Mouse (Mus musculus) cerebellum, adult 9-10 months (tissue): ENCODE measurements around the gene Olfr654.

Experiments used
- DNase-seq: peaks from one replicate; pipeline ENCODE4 v3.0.0; 2022

Gene Olfr654

DNA sequence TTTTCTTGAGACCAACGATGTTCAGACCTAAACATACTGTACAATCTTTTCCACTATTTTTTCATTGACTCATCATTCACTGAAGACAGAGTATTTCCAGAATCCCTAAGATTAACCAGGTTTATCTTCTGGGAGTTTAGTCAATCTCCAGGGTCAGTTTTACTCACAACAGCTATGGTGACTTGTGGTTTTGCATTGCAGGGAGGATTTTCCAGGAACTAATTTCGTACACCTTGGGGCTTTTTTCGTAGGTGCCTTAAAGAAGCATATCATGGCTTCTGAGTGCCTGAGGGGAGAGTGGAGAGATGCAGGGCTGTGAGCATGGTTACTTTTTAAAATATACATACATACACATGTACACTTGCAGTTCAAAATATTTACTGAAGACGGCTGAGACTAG is at the start of gene Olfr654:
Olfr654 (plus strand) TSS at position 301 of the 400 bp plus-strand sequence.
- DNase-seq: no peak

- DNase-seq: no peak
These were observed 37.0 kb upstream of the Olfr654 start, which contains the start of gene Olfr651 for GRCm38 (mm10) chr7:104549833-104550232. Gene Olfr651, plus strand, starts transcription at chr7:104550133.

DNA sequence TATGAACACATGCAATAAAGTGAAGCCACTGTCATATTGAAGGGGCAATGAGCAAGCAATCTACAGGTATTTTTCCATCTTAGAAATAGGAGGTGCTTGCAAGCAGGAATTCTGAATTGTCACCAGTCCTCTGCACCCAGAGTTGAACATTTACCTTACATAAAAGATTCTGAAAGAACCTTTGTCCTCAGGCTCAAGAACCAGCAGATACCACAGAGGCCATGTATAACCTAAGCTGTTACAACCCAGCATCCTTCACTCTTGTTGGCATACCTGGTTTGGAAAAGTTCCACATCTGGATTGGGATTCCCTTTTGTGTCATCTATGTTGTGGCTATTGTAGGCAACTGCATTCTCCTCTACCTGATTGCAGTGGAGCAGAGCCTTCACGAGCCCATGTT is 34.1 kb upstream of the Olfr654 start:
- no peak for DNase-seq

GRCm38 (mm10) chr7:104560601-104561000 is 26.2 kb upstream of the Olfr654 start, which contains the start of gene Olfr652:
Gene Olfr652, plus strand, starts transcription at chr7:104560901.
- DNase-seq: no peak

- no peak for DNase-seq
These were observed 9.8 kb upstream of the Olfr654 start, which contains the start of gene Olfr653 for GRCm38 (mm10) chr7:104577014-104577413. Gene Olfr653, plus strand, starts transcription at chr7:104577314.

- no peak for DNase-seq
These were observed 6.0 kb upstream of the Olfr654 start for GRCm38 (mm10) chr7:104580846-104581245.

DNA sequence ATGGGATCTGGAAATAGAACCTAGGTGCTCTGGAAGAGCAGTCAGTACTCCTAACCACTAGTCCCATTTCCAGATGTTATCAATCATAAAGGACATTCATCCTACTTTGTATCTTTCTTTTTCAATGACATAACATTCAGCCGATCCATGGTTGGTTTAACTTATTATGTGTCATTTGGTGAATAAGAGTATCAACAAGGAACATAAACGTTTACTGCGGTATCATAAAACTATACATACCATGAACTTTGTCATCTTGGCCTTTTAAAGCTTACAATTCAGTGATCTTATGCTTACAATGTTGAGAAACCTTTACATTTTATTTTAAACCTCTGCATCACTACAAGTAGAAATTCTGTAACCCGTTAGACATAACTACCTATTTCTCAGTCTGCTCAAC is 5.4 kb upstream of the Olfr654 start:
- no peak for DNase-seq

DNA sequence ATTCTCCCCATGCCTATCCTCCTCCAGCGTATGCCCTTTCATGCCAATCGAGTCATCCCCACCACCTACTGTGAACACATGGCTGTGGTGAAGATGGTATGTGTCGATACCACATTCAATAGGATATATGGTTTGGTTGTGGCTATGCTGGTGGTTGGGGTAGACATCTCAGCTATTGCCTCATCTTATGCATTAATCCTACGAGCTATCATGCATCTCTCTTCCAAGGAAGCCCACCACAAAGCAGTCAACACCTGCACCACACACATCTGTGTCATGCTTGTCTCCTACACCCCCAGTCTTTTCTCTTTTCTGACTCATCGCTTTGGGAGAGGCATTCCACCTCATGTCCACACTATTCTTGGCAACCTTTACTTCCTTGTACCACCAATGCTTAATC is 1.4 kb downstream of the Olfr654 start:
- DNase-seq: no peak

DNA sequence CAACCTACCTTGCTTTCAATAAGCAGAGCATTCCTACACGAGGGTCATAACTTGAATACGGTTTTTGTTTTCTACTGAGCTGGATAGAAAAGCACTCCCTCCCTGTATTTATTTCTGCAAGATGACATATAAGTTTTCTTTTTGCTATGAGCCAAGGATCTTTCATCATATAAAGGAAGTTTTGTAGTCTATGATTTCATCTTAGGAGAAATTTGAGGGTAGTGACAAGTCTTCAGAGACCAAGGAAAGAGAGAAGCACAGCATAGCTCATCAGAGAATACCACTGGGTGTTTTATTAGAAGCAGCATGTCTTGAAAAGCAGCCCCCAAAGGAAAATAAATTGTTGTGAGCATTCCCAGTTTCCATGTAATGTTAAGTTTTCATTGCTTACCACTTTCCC is 14.9 kb downstream of the Olfr654 start, which contains the start of gene Olfr655:
Olfr655 (minus strand) TSS at position 101 of the 400 bp plus-strand sequence.
- no peak for DNase-seq

- DNase-seq: no peak
These were observed 16.3 kb downstream of the Olfr654 start for GRCm38 (mm10) chr7:104603173-104603572.

DNA sequence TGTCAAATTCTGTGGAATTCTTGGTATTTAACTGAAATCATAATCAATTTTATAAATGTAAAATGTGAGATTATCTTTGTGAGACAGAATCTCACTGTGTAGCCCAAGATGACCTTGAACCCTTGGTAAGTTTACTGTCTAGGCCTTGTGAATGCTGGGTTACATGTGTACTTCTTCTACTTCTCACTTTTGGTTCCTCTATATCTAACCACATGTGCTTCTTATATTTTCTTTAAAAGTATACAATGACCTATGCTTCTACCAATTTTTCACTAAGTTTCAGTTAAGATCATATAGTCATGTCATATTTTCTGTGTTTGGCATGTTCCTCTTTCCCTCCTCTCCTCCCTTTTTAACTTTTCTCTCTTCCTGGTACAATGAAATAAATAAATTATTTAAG is 17.9 kb downstream of the Olfr654 start:
- no peak for DNase-seq

GRCm38 (mm10) chr7:104613655-104614054 is 26.8 kb downstream of the Olfr654 start, which contains the start of gene Olfr656:
Gene Olfr656, plus strand, starts transcription at chr7:104613955.
- DNase-seq: no peak

- DNase-seq: no peak
These were observed 37.7 kb downstream of the Olfr654 start, which contains the start of gene Olfr657 for GRCm38 (mm10) chr7:104624494-104624893. Gene Olfr657, plus strand, starts transcription at chr7:104624794.
